ENCODE assay signal across 22 mouse cellular contexts in the genomic region with DNA sequence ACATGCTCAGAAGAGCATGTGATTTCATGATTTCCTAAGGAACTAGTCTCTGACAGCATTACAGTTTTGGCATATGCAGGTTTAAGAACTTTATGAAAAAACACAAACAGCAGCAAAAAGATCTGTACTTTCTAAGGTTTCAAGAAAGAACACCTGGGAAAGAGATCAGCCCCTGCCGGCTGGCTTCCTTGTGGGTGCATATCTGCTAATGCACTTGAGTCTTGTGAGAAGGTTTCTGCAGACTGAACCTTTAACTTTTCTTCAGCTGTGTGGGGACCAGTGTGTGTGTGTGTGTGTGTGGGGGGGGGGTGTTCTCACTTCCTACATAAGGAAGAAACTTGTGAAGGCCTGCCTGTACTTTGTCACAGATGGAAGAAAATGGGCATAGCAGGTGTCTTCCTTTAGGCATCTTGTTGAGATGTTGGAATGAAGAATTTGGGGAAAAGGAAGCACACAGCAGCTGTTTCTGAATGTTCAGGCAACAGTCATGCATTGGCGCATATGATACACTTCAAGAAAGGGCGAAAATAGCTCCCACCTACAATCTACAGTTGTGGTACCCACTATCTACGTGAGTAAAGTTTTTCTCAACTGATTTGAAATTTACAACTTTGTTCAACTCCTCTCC.
DNase-seq lines count a peak whose midpoint lies in the region; ATAC-seq lines count a peak whose summit lies in the region.
"Had no signal": no experiment of that assay in that cellular context is flagged by ENCODE, and none has a peak within 500 bp of the region (broad histone marks: within the 10 kb centered on the region; RNA-seq: fewer than 3 reads in every experiment).

No protein-coding gene starts in this region.

- H3K9ac ChIP-seq in heart, embryonic 11.5 days (ENCODE audit: low read depth, low read length): no peak overlapping the region
- no peak overlapping the region for H3K9ac ChIP-seq in limb, embryonic 13.5 days
- H3K9ac ChIP-seq: forebrain, embryonic 12.5 days; liver, embryonic 12.5 days; midbrain, embryonic 12.5 days had no signal

- peak; percentile 92 for DNase-seq in heart, adult 11 months
- DNase-seq in brain, adult 2 months (ENCODE audit: low read depth, low spot score): peak; percentile 77
- DNase-seq in kidney, adult 18-20 months: no peak
- DNase-seq in adrenal gland, postnatal 25 days: no peak
- DNase-seq: adrenal gland, postnatal 10 days; cerebellum, adult 11 months; cerebellum, adult 9-11 months; kidney, postnatal 36 days; layer of hippocampus, postnatal 36 days; lung, adult 18-20 months; lung, postnatal 10 days; right cerebral cortex, postnatal 14 days had no signal

- H3K27me3 ChIP-seq in heart, embryonic 11.5 days (ENCODE audit: control insufficient read depth, insufficient read depth, low read length): no peaks in the 10 kb centered on the region
- H3K27me3 ChIP-seq in limb, embryonic 13.5 days: no peaks in the 10 kb centered on the region
- H3K27me3 ChIP-seq: liver, embryonic 12.5 days; midbrain, embryonic 12.5 days had no signal

- H3K4me3 ChIP-seq in heart, embryonic 11.5 days (ENCODE audit: low read depth, low read length): no peak overlapping the region
- H3K4me3 ChIP-seq in brown adipose tissue, adult 24 weeks (ENCODE audit: insufficient read depth, low read depth, low read length): no peak overlapping the region
- H3K4me3 ChIP-seq in limb, embryonic 13.5 days: no peak overlapping the region
- H3K4me3 ChIP-seq: erythroblast, embryonic 14.5 days; forebrain, embryonic 12.5 days; heart, embryonic 10.5 days; liver, embryonic 12.5 days; midbrain, embryonic 12.5 days had no signal

- no peak overlapping the region for H3K4me2 ChIP-seq in heart, embryonic 11.5 days
- no peak overlapping the region for H3K4me2 ChIP-seq in limb, embryonic 13.5 days (replicated peaks)
- H3K4me2 ChIP-seq: forebrain, embryonic 12.5 days; liver, embryonic 12.5 days; midbrain, embryonic 12.5 days had no signal

- H3K36me3 ChIP-seq in heart, embryonic 11.5 days (ENCODE audit: control insufficient read depth, insufficient read depth, low read length): no peaks in the 10 kb centered on the region
- H3K36me3 ChIP-seq in limb, embryonic 13.5 days: no peaks in the 10 kb centered on the region
- H3K36me3 ChIP-seq: forebrain, embryonic 12.5 days; heart, embryonic 10.5 days; liver, embryonic 12.5 days; midbrain, embryonic 12.5 days had no signal

- no peaks in the 10 kb centered on the region for H3K9me3 ChIP-seq in heart, embryonic 11.5 days (replicated peaks; ENCODE audit: control insufficient read depth, low read length)
- no peaks in the 10 kb centered on the region for H3K9me3 ChIP-seq in limb, embryonic 13.5 days
- H3K9me3 ChIP-seq: forebrain, embryonic 12.5 days; heart, embryonic 10.5 days; liver, embryonic 12.5 days; midbrain, embryonic 12.5 days had no signal

- no peak for ATAC-seq in heart, embryonic 11.5 days (replicated peaks; ENCODE audit: insufficient number of reproducible peaks, low FRiP score, low TSS enrichment)
- ATAC-seq in limb, embryonic 13.5 days (ENCODE audit: low FRiP score, low read depth): no peak
- ATAC-seq: activated CD4-positive, CD25-positive, alpha-beta regulatory T cell, adult 4 months; hindbrain, postnatal 0 days; liver, embryonic 12.5 days had no signal

- H3K27ac ChIP-seq in heart, embryonic 11.5 days (ENCODE audit: low read depth, low read length): no peak overlapping the region
- H3K27ac ChIP-seq in brown adipose tissue, adult 24 weeks (replicated peaks; ENCODE audit: low read depth, low read length): peak overlapping the region; percentile 53; the same call in 1 of the 2 replicates
- H3K27ac ChIP-seq in limb, embryonic 13.5 days: peak overlapping the region; percentile 34; the same call in 1 of the 2 replicates
- H3K27ac ChIP-seq: forebrain, embryonic 12.5 days; heart, embryonic 10.5 days; hindbrain, postnatal 0 days; liver, embryonic 12.5 days; midbrain, embryonic 12.5 days had no signal

- H3K4me1 ChIP-seq in heart, embryonic 11.5 days (ENCODE audit: control insufficient read depth, insufficient read depth, low read length): peaks cover 17% of the 10 kb centered on the region
- H3K4me1 ChIP-seq in brown adipose tissue, adult 24 weeks (ENCODE audit: control insufficient read depth, insufficient read depth, insufficient read length, low read length): peaks cover 3% of the 10 kb centered on the region; the same call in 1 of the 2 replicates
- H3K4me1 ChIP-seq in limb, embryonic 13.5 days: peaks cover 63% of the 10 kb centered on the region
- H3K4me1 ChIP-seq: liver, embryonic 12.5 days had no signal

- WGBS in heart, embryonic 11.5 days (ENCODE audit: insufficient replicate concordance): 81% methylated on average over 4 of the region's 4 CpGs
- WGBS in limb, embryonic 13.5 days: 60% methylated on average over 4 of the region's 4 CpGs

Comparison
In these comparisons a context has a peak if more than half of its experiments do, and no peak if none do; other contexts are left out.
1. DNase-seq: peak in heart, adult 11 months (single experiment) and brain, adult 2 months (single experiment); none in kidney, adult 18-20 months (single experiment) and adrenal gland, postnatal 25 days (single experiment).